In the genomic region with DNA sequence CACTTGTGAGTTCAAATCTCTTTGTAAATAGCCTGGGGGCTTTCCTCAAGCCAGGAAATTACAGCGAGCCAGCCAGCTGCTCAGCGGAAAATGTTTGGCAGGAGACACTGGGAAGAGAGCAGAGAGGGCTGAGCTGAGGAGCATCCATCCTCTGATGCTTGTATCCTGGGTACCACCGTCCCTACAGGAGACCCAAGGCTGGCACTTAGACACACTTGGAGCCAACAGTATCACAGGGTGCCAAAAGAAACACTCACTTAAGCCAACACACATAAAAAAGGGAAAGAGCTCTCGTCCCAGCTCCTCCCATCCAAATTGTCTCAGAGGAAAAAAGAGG, we compare ENCODE assay signal across 8 mouse cellular contexts. TPM values are rescaled to one million over a fixed set of nuclear protein-coding genes. Genes with fewer than 3 reads are reported as not detected.
DNase-seq lines count a peak whose midpoint lies in the region; ATAC-seq and TF ChIP-seq lines count a peak whose summit lies in the region.

No protein-coding gene starts in this region.

- H3K4me3 ChIP-seq in lung, embryonic 15.5 days = peak overlapping the region; percentile 27; the same call in 1 of the 2 replicates
- H3K4me3 ChIP-seq in limb, embryonic 12.5 days (replicated peaks) = peak overlapping the region; percentile 44
- H3K4me3 ChIP-seq in stomach, postnatal 0 days (ENCODE audit: low read depth, low read length) = peak overlapping the region; percentile 20; the same call in 1 of the 2 replicates

- no peak for TF ChIP-seq CTCF in stomach, postnatal 0 days (IDR thresholded peaks at IDR 0.05; ENCODE audit: low read depth)

- DNase-seq in embryo, embryonic 10.5 days (ENCODE audit: low spot score) = peak; percentile 23
- no peak for DNase-seq in embryo, embryonic 11 days
- DNase-seq in lung, postnatal 4 days = no peak
- DNase-seq in stomach, postnatal 0 days (ENCODE audit: low spot score) = no peak
- DNase-seq in gastrocnemius, adult 8-10 months (ENCODE audit: low spot score in 2 of 2) = no peak
- no peak for DNase-seq in lung, postnatal 36 days

- ATAC-seq in lung, embryonic 15.5 days (ENCODE audit: borderline replicate concordance, extremely low read depth, low FRiP score, low TSS enrichment) = no peak
- no peak for ATAC-seq in limb, embryonic 12.5 days (ENCODE audit: insufficient number of reproducible peaks, insufficient read depth, low FRiP score, low TSS enrichment, low read depth)
- no peak for ATAC-seq in stomach, postnatal 0 days (ENCODE audit: low FRiP score, low TSS enrichment)

- 6% methylated on average over 4 of the region's 4 CpGs for WGBS in lung, embryonic 15.5 days
- WGBS in limb, embryonic 12.5 days = under 1% methylated on average over 4 of the region's 4 CpGs
- WGBS in stomach, postnatal 0 days = 10% methylated on average over 4 of the region's 4 CpGs

- no peaks in the 10 kb centered on the region; the same call in 1 of the 2 replicates for H3K4me1 ChIP-seq in lung, embryonic 15.5 days
- H3K4me1 ChIP-seq in limb, embryonic 12.5 days (replicated peaks) = no peaks in the 10 kb centered on the region; the same call in 1 of the 2 replicates
- no peaks in the 10 kb centered on the region for H3K4me1 ChIP-seq in stomach, postnatal 0 days (replicated peaks; ENCODE audit: control insufficient read depth, insufficient read depth)

- H3K36me3 ChIP-seq in lung, embryonic 15.5 days = no peaks in the 10 kb centered on the region
- H3K36me3 ChIP-seq in limb, embryonic 12.5 days = no peaks in the 10 kb centered on the region
- H3K36me3 ChIP-seq in stomach, postnatal 0 days (ENCODE audit: control insufficient read depth, insufficient read depth, low read length) = no peaks in the 10 kb centered on the region

- TF ChIP-seq EP300 in stomach, postnatal 0 days (optimal IDR thresholded peaks at IDR 0.05) = no peak

- H3K4me2 ChIP-seq in lung, embryonic 15.5 days = peak overlapping the region; percentile 51
- H3K4me2 ChIP-seq in limb, embryonic 12.5 days = peak overlapping the region; percentile 75
- H3K4me2 ChIP-seq in stomach, postnatal 0 days (replicated peaks; ENCODE audit: low read depth) = peak overlapping the region; percentile 44; the same call in 1 of the 2 replicates

- peaks cover 30% of the 10 kb centered on the region for H3K27me3 ChIP-seq in lung, embryonic 15.5 days
- H3K27me3 ChIP-seq in limb, embryonic 12.5 days = peaks cover 23% of the 10 kb centered on the region
- no peaks in the 10 kb centered on the region for H3K27me3 ChIP-seq in stomach, postnatal 0 days (ENCODE audit: control insufficient read depth, insufficient read depth, low read length)

- no peak overlapping the region for H3K27ac ChIP-seq in lung, embryonic 15.5 days
- H3K27ac ChIP-seq in limb, embryonic 12.5 days = no peak overlapping the region
- no peak overlapping the region for H3K27ac ChIP-seq in stomach, postnatal 0 days (replicated peaks)

- H3K9me3 ChIP-seq in lung, embryonic 15.5 days = no peaks in the 10 kb centered on the region
- H3K9me3 ChIP-seq in limb, embryonic 12.5 days = no peaks in the 10 kb centered on the region
- H3K9me3 ChIP-seq in stomach, postnatal 0 days (ENCODE audit: control insufficient read depth, low read length) = no peaks in the 10 kb centered on the region

- no peak overlapping the region for H3K9ac ChIP-seq in lung, embryonic 15.5 days
- H3K9ac ChIP-seq in limb, embryonic 12.5 days (replicated peaks) = peak overlapping the region; percentile 50
- no peak overlapping the region for H3K9ac ChIP-seq in stomach, postnatal 0 days (ENCODE audit: low read length)

RNA-seq across cellular contexts. Expression of a gene that starts 0.8 kb away (rescaled TPM):
- 0.23 and 0.32 TPM in 2 replicates for polyA plus RNA-seq in lung, embryonic 15.5 days (2015; fragmentation: Nextera tagmentation; extraction: Ambion mirVana)
- polyA plus RNA-seq in limb, embryonic 12.5 days (2016; fragmentation: Nextera tagmentation; extraction: Ambion mirVana) = 3.2 and 3.4 TPM in 2 replicates
- 0.12 and 0.18 TPM in 2 replicates for polyA plus RNA-seq in stomach, postnatal 0 days (2015; fragmentation: Nextera tagmentation; extraction: Ambion mirVana)
- total RNA-seq in gastrocnemius, adult 8-10 months (2022) = not detected
